Mouse (Mus musculus) duodenum, adult 2 months (tissue): Measurements from ENCODE around the gene Zswim8. TPM values are rescaled to one million over a fixed set of nuclear protein-coding genes. Genes with fewer than 3 reads are reported as not detected.

Experiments used
- polyA plus RNA-seq: library from polyadenylated mRNA; depleted of rRNA; stranded (reverse); fragments of >200 nt; gene quantifications from 2 replicates; pipeline ENCODE4 v1.2.3, GENCODE M21; 2012; ENCODE audit warnings: low replicate concordance; rRNA removed

Zswim8 gene
- polyA plus RNA-seq: 125 and 136 TPM in 2 replicates

DNA sequence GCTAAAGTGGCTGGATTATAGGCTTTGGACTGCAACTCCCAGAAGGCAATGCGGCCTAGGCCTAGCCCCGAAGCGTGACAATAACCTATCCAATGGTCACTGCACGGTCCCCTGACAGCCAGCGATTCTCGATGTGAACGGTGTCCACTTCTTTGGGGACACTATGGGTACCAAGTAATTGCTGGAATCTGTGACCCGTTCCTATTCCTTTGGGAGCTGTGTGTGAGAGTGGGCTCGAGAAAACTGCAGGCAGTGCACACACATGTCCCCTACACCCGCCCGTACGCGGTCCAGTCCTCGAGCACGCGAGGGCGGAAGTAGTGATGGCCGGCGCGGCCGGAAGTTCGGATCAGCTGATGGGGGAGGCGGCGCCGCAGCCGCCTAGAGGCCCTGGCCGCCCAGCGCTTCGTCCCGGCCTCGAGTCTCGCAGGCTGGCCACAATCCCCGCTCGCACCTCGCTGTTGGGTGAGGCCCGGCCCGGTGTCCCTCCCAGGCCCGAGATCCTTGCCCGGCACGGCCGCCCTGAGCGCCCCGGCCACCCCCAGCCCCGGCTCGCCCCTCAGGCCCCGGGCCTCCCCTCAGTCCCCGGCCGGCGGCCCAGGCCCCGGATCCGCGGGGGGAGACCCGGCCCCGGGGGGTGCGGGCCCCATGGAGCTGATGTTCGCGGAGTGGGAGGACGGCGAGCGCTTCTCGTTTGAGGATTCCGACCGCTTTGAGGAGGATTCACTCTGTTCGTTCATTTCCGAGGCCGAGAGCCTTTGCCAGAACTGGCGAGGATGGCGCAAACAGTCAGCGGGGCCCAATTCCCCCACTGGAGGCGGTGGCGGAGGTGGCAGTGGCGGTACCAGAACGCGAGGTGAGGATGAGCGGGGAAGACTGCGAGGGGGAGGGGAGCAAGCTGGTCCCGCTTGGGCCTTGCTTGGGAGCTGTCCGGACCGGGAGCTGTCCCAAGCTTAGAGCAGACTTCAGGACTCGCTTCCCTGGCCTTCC, at the start of gene Zswim8:
Zswim8 (plus strand) TSS at position 352 of the 990 bp plus-strand sequence.

DNA sequence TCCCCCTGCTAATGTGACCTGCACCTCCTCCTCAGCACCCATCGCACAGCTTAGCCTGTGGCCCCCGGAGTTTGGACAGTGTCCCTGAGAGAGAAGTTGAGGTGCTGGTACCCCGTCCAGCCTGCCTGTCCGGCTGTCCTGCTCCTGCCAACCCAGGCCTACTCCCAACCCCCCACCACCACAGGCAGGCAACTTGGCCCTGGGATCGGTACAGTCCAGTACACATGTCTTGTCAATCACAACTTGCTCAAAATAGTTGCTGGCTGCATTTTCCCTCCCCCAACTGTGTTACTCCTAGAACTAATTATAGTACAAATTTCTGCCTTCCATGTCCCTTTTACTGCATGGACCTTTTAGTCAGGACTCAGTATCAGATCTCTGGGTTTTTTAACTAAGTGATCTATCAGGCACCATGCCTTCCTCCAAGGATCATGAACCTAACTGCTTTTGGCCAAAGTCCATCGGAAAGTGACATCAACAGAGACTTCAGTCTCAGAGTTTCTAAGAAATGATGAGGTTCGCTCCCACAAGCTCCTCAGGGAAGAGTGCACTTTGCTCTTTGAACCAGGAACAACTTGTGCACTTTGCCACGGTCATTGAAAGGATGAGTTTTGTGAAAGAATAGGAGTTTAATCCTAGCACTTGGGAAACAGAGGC, 39.1 kb upstream of the Zswim8 start, which contains the start of gene Synpo2l:
Synpo2l (minus strand) TSS at position 201 of the 657 bp plus-strand sequence.

DNA sequence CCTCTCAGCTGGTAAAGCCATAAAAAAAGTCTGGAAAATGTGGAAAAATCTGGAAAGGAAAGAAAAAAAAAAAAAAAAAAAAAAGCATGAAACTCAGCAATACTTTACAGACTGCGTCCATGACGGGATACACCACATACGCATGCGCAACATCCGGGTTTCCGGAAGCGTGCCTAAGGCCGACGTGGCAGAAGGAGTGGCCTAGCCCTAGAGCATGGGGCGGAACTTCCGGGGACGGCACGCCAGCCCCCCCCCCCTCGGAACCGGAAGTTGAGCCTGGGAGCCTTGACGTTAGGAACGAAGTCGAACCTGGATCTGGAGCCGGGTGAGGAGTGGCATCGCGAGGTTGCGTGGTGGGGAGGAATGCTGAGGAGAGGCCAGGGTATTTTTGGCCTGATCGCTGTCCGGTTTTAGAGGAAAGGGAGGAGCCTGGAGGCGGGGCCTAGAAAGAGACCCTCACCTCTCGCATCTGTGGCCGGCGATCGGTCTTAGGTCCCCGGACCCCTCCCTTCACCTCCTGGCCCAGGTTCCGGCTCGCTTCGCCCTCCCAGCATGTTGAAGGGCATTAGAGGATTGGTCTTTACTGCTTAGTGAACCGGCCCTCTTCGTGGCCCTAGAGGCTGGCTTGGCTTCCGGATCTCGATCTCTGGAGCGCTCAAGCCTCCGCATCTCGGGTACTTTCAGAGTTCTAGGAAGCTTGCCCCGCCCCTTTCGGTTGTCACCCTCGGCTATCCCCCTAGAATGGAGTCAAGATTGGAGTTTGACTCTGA, 33.1 kb upstream of the Zswim8 start, which contains the start of gene Sec24c:
Sec24c (plus strand) TSS at position 245 of the 770 bp plus-strand sequence.

DNA sequence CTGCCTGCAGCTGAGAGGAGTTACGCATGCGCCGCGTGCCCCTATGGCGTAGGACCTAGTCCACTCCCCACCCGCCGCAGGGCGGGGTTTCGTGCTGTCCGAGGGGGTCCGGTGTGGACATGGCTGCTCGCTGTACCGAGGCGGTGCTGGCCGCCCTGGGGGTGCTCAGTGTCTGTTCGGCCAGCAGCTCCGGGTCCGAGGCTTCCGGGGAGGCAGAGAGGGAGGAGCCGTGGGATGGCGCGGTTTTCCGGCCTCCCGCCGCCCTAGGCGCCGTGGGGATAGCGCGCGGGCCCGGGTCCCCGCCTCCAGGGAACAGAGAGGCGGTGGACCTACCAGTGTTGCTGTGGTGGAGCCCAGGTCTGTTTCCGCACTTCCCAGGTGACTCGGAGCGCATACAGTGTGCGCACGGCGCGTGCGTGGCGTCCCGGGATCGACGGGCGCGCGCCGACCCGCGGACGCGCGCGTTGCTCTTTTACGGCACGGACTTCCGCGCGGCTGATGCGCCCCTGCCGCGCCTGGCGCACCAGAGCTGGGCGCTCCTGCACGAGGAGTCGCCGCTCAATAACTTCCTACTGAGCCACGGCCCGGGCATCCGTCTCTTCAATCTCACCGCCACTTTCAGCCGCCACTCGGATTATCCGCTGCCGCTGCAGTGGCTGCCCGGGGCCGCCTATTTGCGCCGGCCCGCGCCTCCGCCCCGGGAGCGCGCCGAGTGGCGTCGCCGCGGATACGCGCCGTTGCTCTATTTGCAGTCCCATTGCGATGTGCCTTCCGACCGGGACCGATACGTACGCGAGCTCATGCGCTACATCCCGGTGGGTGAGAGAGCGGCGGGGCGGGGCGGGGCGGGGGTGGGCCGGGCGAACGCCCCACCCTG, 12.2 kb upstream of the Zswim8 start, which contains the start of gene Fut11:
Fut11 (plus strand) TSS at position 85 of the 877 bp plus-strand sequence.

DNA sequence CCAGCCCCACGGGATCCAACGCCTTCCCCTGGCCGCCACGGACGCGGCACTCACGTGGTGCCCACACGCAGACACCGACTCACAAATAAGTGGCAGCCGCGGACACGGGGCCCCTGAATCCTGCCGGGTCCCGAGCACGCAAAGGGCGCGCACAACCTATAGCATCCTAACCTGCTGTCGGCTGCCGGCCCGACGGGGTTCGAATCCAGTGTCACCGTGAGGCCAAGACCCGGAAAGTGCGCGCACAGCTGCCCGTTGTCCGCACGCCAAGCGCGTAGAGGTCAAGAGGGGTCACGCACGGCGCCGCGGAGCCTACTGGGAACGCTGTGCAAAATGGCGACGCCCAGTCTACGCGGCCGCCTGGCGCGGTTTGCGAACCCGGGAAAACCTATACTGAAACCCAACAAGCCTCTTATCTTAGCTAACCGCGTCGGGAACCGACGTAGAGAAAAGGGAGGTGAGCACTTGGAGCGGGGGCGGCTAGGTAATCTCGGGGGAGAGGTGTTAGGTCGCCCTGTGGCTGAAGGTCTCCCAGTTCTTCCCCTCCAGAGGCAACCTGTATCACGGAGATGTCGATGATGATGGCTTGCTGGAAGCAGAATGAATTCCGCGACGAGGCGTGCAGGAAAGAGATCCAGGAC, 4.5 kb upstream of the Zswim8 start, which contains the start of gene Chchd1:
Chchd1 (plus strand) TSS at position 266 of the 641 bp plus-strand sequence.

DNA sequence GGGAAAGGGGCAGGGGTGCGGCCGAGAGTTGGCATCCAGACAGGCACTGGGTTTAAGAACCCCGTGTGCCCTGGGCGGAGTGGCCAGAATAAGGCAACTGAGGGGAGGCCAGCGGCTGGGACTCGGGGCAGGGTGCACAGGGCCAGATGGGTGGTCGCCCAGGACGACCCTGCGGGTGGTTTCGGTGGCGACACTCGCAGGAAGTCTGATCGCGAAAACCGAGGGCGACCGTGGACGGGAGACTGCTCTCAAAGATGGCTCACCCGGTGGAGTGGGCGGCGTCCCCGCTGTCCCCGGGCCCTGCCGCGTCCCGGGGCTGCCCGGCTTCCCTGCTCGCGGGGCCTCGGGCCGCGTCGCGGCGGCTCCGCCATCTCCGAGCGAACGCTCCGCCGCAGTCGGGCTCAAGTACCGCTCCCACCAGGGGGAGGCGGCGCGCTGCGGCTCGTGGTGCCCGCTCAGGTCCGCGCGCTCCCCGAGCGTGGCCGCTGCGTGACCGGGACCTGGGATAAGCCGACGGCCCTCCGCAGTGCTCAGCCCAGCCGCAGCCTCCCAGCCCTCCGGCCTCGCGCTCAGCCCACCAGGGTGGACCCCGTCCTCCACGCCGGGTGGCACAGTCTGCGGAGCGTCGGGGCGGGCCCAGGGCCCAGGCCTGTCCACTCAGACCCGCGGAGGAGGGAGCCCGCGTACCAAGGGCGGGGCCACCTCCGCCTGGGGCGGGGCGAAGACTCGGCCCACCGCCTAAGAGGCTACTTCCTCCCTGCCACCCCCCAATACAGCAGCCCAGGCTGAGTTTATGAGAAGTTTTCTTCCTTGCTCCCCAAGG, 26.8 kb downstream of the Zswim8 start, which contains the start of gene Ndst2:
Ndst2 (minus strand) TSS at position 611 of the 823 bp plus-strand sequence.

Other genes starting within 250 kb of the Zswim8 start
- 39.4 and 48.4 TPM in 2 replicates for gene Anxa7, start 227.4 kb upstream of the Zswim8 start, polyA plus RNA-seq
- 0.06 and 0.23 TPM in 2 replicates for gene Mss51, start 210.7 kb upstream of the Zswim8 start, polyA plus RNA-seq
- 1.1 and 1.2 TPM in 2 replicates for gene Ppp3cb, start 161.0 kb upstream of the Zswim8 start, polyA plus RNA-seq
- 0.79 and 2.2 TPM in 2 replicates for gene Usp54, start 66.5 kb upstream of the Zswim8 start, polyA plus RNA-seq
- not detected in 2 replicates for gene Myoz1, start 51.0 kb upstream of the Zswim8 start, polyA plus RNA-seq
- 0.07 TPM in 2 replicates for gene Synpo2l, start 39.2 kb upstream of the Zswim8 start, polyA plus RNA-seq
- gene Sec24c, start 33.2 kb upstream of the Zswim8 start, polyA plus RNA-seq: 197 and 317 TPM in 2 replicates
- 8.1 and 12.3 TPM in 2 replicates for gene Fut11, start 12.6 kb upstream of the Zswim8 start, polyA plus RNA-seq
- gene Chchd1, start 4.5 kb upstream of the Zswim8 start, polyA plus RNA-seq: 7.5 and 9.7 TPM in 2 replicates
- gene Ndst2, start 27.0 kb downstream of the Zswim8 start, polyA plus RNA-seq: 15.7 and 28.6 TPM in 2 replicates
- 9.1 and 10.5 TPM in 2 replicates for gene Camk2g, start 86.5 kb downstream of the Zswim8 start, polyA plus RNA-seq
- 1.5 and 2.0 TPM in 2 replicates for gene Plau, start 129.1 kb downstream of the Zswim8 start, polyA plus RNA-seq
- 9.9 and 17.5 TPM in 2 replicates for gene Vcl, start 221.8 kb downstream of the Zswim8 start, polyA plus RNA-seq